Mouse (Mus musculus) retina, postnatal 1 day (tissue): ENCODE data around the gene Atpif1.
A peak's percentile ranks its signal among the peaks of the same experiment; 100 is the strongest.
"Not testable (repeated sequence)": the region's sequence is repeated elsewhere in the genome, so short reads cannot be mapped to it uniquely, and the experiment has no call there.

ENCODE experiments used
- DNase-seq: peaks from one replicate; pipeline ENCODE4 v3.0.0-alpha.2; 2012

Gene Atpif1

GRCm38 (mm10) chr4:132532981-132533916 lies at the start of gene Atpif1:
Gene Atpif1 (minus strand): TSS chr4:132533659.
- DNase-seq, result peak; percentile 96

- DNase-seq, result no peak
Measured at GRCm38 (mm10) chr4:132574809-132575347, 41.4 kb upstream of the Atpif1 start.

- peak; percentile 27 for DNase-seq
Measured at GRCm38 (mm10) chr4:132573327-132573726, 39.9 kb upstream of the Atpif1 start.

GRCm38 (mm10) chr4:132571190-132571589 lies 37.7 kb upstream of the Atpif1 start:
- DNase-seq, result no peak

GRCm38 (mm10) chr4:132569115-132569514 lies 35.7 kb upstream of the Atpif1 start:
- DNase-seq, result no peak

- DNase-seq, result peak; percentile 6
Measured at GRCm38 (mm10) chr4:132567361-132567779, 33.9 kb upstream of the Atpif1 start.

GRCm38 (mm10) chr4:132565089-132565747 lies 31.8 kb upstream of the Atpif1 start:
- peak; percentile 15 for DNase-seq

GRCm38 (mm10) chr4:132563965-132564364 lies 30.5 kb upstream of the Atpif1 start, which contains the start of gene Ptafr:
Gene Ptafr (plus strand): TSS chr4:132564067.
- no peak for DNase-seq

- no peak for DNase-seq
Measured at GRCm38 (mm10) chr4:132563261-132563660, 29.8 kb upstream of the Atpif1 start.

- not testable (repeated sequence) for DNase-seq
Measured at GRCm38 (mm10) chr4:132555550-132555949, 22.1 kb upstream of the Atpif1 start.

- DNase-seq, result no peak
Measured at GRCm38 (mm10) chr4:132554653-132555052, 21.2 kb upstream of the Atpif1 start.

- no peak for DNase-seq
Measured at GRCm38 (mm10) chr4:132554221-132554620, 20.8 kb upstream of the Atpif1 start.

GRCm38 (mm10) chr4:132545851-132546250 lies 12.4 kb upstream of the Atpif1 start:
- peak; percentile 80 for DNase-seq

GRCm38 (mm10) chr4:132542724-132543123 lies 9.3 kb upstream of the Atpif1 start:
- DNase-seq, result no peak

- DNase-seq, result no peak
Measured at GRCm38 (mm10) chr4:132541413-132541812, 8.0 kb upstream of the Atpif1 start.

GRCm38 (mm10) chr4:132539481-132539880 lies 6.0 kb upstream of the Atpif1 start:
- DNase-seq, result no peak

- peak; percentile 96 for DNase-seq
Measured at GRCm38 (mm10) chr4:132535406-132536121, 2.1 kb upstream of the Atpif1 start, which contains the start of gene Dnajc8. Gene Dnajc8 (plus strand): TSS chr4:132535550.

- peak; percentile 35 for DNase-seq
Measured at GRCm38 (mm10) chr4:132532496-132532895, 963 bp downstream of the Atpif1 start.

GRCm38 (mm10) chr4:132530033-132530804 lies 3.2 kb downstream of the Atpif1 start:
- no peak for DNase-seq

- no peak for DNase-seq
Measured at GRCm38 (mm10) chr4:132529344-132529743, 4.1 kb downstream of the Atpif1 start.

- no peak for DNase-seq
Measured at GRCm38 (mm10) chr4:132527917-132528522, 5.4 kb downstream of the Atpif1 start.
